Mouse (Mus musculus) small intestine, adult 2 months (tissue): ENCODE measurements around the gene Psrc1.

Experiments used
- CTCF ChIP-seq: fragments of 200-500 bp; IDR thresholded peaks from 2 replicates; pipeline ENCODE4 v1.5.1; 2012; ENCODE audit warnings: low read depth, mild to moderate bottlenecking, control low read depth, inconsistent platforms, low read length, moderate library complexity, mixed read lengths; ENCODE audit not compliant: insufficient replicate concordance, insufficient read length; ENCODE audit errors: extremely low read depth
- POLR2A ChIP-seq: fragments of 200-500 bp; IDR thresholded peaks from 2 replicates; pipeline ENCODE4 v1.6.1; 2012; ENCODE audit warnings: low read depth, mild to moderate bottlenecking, control low read depth, inconsistent platforms, low read length, moderate library complexity

DNA sequence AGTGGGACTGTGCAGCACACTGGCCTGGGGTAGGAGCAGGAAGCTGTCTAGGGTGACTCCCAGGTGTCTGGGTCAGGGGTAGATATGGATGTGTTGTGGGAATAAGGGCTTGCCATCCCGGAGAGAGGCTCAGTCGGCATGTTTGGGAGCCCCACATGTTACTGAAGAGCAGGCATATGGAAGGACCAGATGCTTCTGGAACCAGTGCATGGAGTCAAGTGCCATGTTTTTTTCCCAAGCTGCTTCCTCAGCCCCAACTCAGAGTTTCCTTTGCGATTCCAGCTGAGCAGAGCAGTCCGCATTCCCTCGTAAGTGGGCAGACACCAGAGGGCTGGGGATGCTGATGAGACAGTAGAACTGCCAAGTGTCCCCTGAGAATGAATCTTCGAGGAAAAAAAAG, 39.4 kb downstream of the Psrc1 start:
- TF ChIP-seq CTCF (no peak), POLR2A (no peak)
